Mouse (Mus musculus) gastrocnemius, postnatal 4 days (tissue): Measurements from ENCODE around the gene Vasn. TPM values are rescaled to one million over a fixed set of nuclear protein-coding genes. Genes with fewer than 3 reads are reported as not detected.
"Not testable (repeated sequence)": the region's sequence is repeated elsewhere in the genome, so short reads cannot be mapped to it uniquely, and the experiment has no call there.

Experiments used
- DNase-seq, 2 experiments: peaks; one replicate each; pipeline ENCODE4 v3.0.0; 2021 to 2022; ENCODE audit warnings: low spot score in 2 of 2, mixed read lengths in 2 of 2
- total RNA-seq, 2 experiments: library from RNA; stranded (reverse); gene quantifications; 2 replicates each; pipeline ENCODE4 v1.2.3; 2021

Gene Vasn
- total RNA-seq, 2 experiments from 2014 or later: 11.7 to 15.1 TPM

GRCm38 (mm10) chr16:4661605-4662004, 21.9 kb downstream of the Vasn start:
- DNase-seq: no peak

- no peak for DNase-seq
These were observed 24.1 kb downstream of the Vasn start for GRCm38 (mm10) chr16:4663806-4664205.

GRCm38 (mm10) chr16:4665726-4666125, 26.0 kb downstream of the Vasn start:
- DNase-seq: no peak

- DNase-seq: peak; percentile 82 to 89
These were observed 27.6 kb downstream of the Vasn start for GRCm38 (mm10) chr16:4667190-4667808.

- no peak for DNase-seq
These were observed 30.6 kb downstream of the Vasn start for GRCm38 (mm10) chr16:4670317-4670716.

GRCm38 (mm10) chr16:4674091-4674490, 34.4 kb downstream of the Vasn start:
- DNase-seq: no peak

GRCm38 (mm10) chr16:4676836-4677235, 37.1 kb downstream of the Vasn start:
- DNase-seq: no peak

GRCm38 (mm10) chr16:4678080-4678479, 38.3 kb downstream of the Vasn start:
- no peak for DNase-seq

GRCm38 (mm10) chr16:4679121-4680018, 39.6 kb downstream of the Vasn start, which contains the start of gene Coro7:
Gene Coro7, minus strand, starts transcription at chr16:4679777.
- DNase-seq: peak; percentile 76 to 89

GRCm38 (mm10) chr16:4680922-4681455, 41.2 kb downstream of the Vasn start:
- DNase-seq: not testable (repeated sequence)

GRCm38 (mm10) chr16:4682628-4683179, 43.0 kb downstream of the Vasn start:
- no peak for DNase-seq

- no peak for DNase-seq
These were observed 43.4 kb downstream of the Vasn start for GRCm38 (mm10) chr16:4683193-4683580.

- DNase-seq: peak; percentile 98 to 99
These were observed 44.1 kb downstream of the Vasn start for GRCm38 (mm10) chr16:4683581-4684456.

GRCm38 (mm10) chr16:4684457-4684791, 44.7 kb downstream of the Vasn start:
- no peak for DNase-seq

- DNase-seq: not testable (repeated sequence)
These were observed 49.6 kb downstream of the Vasn start for GRCm38 (mm10) chr16:4689371-4689770.

Other genes starting within 250 kb of the Vasn start
- gene Adcy9, start 219.4 kb upstream of the Vasn start, total RNA-seq: 10 to 100 TPM; 18.1 to 19.3 TPM
- gene Srl, start 98.1 kb upstream of the Vasn start, total RNA-seq: 1,000 to 10,000 TPM; 1,069 to 1,086 TPM
- 10 to 100 TPM; 10.5 to 11.6 TPM for gene Tfap4, start 80.1 kb upstream of the Vasn start, total RNA-seq
- gene Glis2, start 45.2 kb upstream of the Vasn start, total RNA-seq: 10 to 100 TPM; 41.4 to 45.9 TPM
- 10 to 100 TPM; 77.1 TPM for gene Pam16, start 15.0 kb upstream of the Vasn start, total RNA-seq
- gene Dnaja3, start within 50 bp of the Vasn start, total RNA-seq: 10 to 100 TPM; 61.8 to 62.1 TPM
- gene Coro7, start 39.8 kb downstream of the Vasn start, total RNA-seq: 10 to 100 TPM; 27.3 to 28.5 TPM
- gene Nmral1, start 79.4 kb downstream of the Vasn start, total RNA-seq: 10 to 100 TPM; 14.0 to 15.1 TPM
- 10 to 100 TPM; 54.3 to 56.2 TPM for gene Hmox2, start 86.4 kb downstream of the Vasn start, total RNA-seq
- gene Cdip1, start 150.4 kb downstream of the Vasn start, total RNA-seq: 100 to 1,000 TPM; 107 to 114 TPM
- not detected for gene 4930562C15Rik, start 195.5 kb downstream of the Vasn start, total RNA-seq
- gene Ubald1, start 240.4 kb downstream of the Vasn start, total RNA-seq: 10 to 100 TPM; 32.3 to 32.8 TPM
- 10 to 100 TPM; 87.3 to 91.8 TPM for gene Mgrn1, start 246.3 kb downstream of the Vasn start, total RNA-seq